Mouse (Mus musculus) spleen, embryonic (tissue): ENCODE results near the gene Cmklr1.
"Not testable (repeated sequence)": the region's sequence is repeated elsewhere in the genome, so short reads cannot be mapped to it uniquely, and the experiment has no call there.

Experiments used
- CTCF ChIA-PET: fragments of 350-600 bp; sonication (Branson Sonifier 250); formaldehyde crosslinking; loops from one replicate; lab custom pipeline; 2022; lab: Charles Lee

Gene Cmklr1

GRCm38 (mm10) chr5:113591166-113591565 is 59.1 kb downstream of the Cmklr1 start:
- CTCF ChIA-PET: no interaction called here

- CTCF ChIA-PET: interaction anchor here (0.6 to 0.7 kb wide), 2 partner anchors 31 to 1407 kb away, joined by 4 to 5 read pairs; no protein-coding TSS in a partner anchor
Observed at GRCm38 (mm10) chr5:113590010-113590640, 60.1 kb downstream of the Cmklr1 start.

GRCm38 (mm10) chr5:113586458-113586849 is 63.8 kb downstream of the Cmklr1 start:
- CTCF ChIA-PET: not testable (repeated sequence)

GRCm38 (mm10) chr5:113585619-113586457 is 64.4 kb downstream of the Cmklr1 start:
- CTCF ChIA-PET: not testable (repeated sequence)

- CTCF ChIA-PET: no interaction called here
Observed at GRCm38 (mm10) chr5:113584439-113584838, 65.8 kb downstream of the Cmklr1 start.

GRCm38 (mm10) chr5:113583424-113584162 is 66.6 kb downstream of the Cmklr1 start:
- CTCF ChIA-PET: no interaction called here

GRCm38 (mm10) chr5:113580801-113581200 is 69.4 kb downstream of the Cmklr1 start:
- CTCF ChIA-PET: interaction anchor here (0.6 kb wide), 1 partner anchor 100 kb away, joined by 4 read pairs; no protein-coding TSS in a partner anchor

GRCm38 (mm10) chr5:113580248-113580647 is 70.0 kb downstream of the Cmklr1 start:
- CTCF ChIA-PET: interaction anchor here (0.6 kb wide), 1 partner anchor 100 kb away, joined by 4 read pairs; no protein-coding TSS in a partner anchor

DNA sequence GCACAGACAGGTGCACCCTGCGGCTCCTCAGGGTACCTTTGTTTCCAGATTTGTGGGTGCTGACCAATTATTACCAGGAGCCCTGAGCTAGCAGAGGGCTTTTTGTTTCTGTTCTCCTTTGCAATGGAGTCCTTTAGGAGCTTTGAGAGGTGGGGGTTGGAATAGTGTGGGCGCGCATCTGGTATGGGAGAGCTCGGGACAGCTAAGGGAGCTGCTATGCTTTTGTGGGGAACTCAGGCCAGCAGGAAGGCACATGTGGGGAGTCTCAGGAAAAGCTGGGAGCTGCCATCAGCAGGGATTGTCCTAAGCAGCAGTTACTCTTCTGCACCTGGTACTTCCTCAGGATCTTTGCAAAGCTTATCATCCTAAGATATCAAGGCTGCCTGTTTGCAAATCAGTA is 71.1 kb downstream of the Cmklr1 start:
- CTCF ChIA-PET: no interaction called here

DNA sequence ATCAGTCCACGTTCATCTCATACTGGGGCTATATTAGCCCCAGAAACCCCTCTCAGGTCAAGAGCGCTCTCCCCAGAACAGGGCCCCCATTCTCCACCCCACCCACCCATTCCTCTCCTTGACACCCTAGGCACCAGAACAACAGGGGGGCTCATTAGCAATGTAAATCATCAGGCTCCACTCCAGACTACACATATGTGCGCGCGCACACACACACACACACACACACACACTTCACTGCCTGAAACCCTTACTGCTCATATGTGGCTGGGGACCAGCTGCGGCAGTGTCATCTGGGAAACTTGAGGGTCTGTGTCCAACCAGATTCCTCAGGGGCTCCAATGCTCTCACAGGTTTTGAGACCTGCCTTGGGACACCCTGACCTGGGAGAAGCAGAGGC is 71.8 kb downstream of the Cmklr1 start:
- CTCF ChIA-PET: no interaction called here

GRCm38 (mm10) chr5:113577555-113577954 is 72.7 kb downstream of the Cmklr1 start:
- CTCF ChIA-PET: no interaction called here

- CTCF ChIA-PET: no interaction called here
Observed at GRCm38 (mm10) chr5:113570056-113570717, 80.0 kb downstream of the Cmklr1 start.

- CTCF ChIA-PET: no interaction called here
Observed at GRCm38 (mm10) chr5:113565858-113566257, 84.4 kb downstream of the Cmklr1 start.

DNA sequence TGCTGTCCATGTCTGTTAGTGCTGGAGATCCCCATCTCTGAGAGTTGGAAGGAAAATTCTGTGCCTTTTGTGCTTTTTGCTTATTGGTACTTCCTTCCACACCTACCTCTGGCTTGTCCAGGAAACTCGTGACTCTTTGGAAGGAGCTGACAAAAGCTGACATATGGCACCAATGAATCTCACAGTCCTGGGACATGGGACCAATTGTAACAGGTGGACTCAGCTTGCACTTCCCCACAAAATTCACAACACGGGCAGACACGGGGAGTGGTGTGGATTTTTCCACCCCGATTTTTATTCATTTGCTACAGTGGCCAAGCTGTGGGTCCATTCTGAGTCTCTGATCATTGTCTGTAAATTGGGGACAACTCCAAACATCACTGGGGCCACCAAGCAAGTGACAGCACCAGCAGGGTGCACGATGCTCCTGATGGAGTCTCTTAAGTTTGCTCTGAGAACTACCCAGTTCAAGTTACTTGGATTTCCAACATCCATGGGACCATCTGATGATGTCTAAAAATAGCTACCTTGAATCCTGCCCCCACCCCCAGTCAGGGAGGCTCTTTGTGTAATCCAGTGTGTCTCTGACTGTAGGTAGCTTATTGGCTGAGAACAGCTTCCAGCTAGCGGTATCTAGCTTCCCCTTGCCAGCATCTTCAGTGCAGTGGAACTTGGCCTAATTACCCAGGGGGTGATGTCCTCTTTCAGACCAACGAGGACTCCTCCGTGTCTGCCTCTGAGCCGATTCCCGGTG is 84.9 kb downstream of the Cmklr1 start:
- CTCF ChIA-PET: no interaction called here

DNA sequence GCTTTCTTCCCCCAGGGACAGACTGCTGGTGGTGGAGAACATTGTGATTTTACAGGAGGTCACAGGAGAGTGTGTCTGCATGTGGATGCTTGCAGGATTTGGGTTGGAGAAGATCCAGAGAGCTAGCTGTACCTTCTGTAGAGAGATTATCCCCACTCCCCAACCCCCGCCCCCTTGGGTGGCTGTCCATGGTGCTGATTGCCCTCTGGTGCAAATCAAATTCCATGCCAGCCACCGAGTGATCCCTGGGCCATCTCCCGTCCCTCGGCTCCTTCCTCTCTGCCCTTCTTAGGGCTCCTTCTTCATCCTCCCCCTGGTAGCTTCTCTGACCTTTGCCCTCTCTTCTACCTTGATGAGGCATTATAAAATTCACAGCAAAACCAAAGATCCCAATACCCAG is 85.8 kb downstream of the Cmklr1 start:
- CTCF ChIA-PET: no interaction called here
